Mouse (Mus musculus) adrenal gland, adult 2 months (tissue): ENCODE data around the gene Ppt2. TPM values are rescaled to one million over a fixed set of nuclear protein-coding genes. Genes with fewer than 3 reads are reported as not detected.

Source experiments
- DNase-seq: peaks from one replicate; pipeline ENCODE4 v3.0.0; 2021
- polyA plus RNA-seq: library from polyadenylated mRNA; depleted of rRNA; stranded (reverse); fragments of >200 nt; gene quantifications from 2 replicates; pipeline ENCODE4 v1.2.3, GENCODE M21; 2012
- total RNA-seq, 2 experiments: library from RNA; stranded (reverse); gene quantifications; 2 replicates each; pipeline ENCODE4 v1.2.3; 2021

The Ppt2 gene
- total and polyA plus RNA-seq, 3 experiments, result 58.3 to 102 (median 70.7) TPM

- DNase-seq, result no peak
These were observed 28.4 kb upstream of the Ppt2 start for GRCm38 (mm10) chr17:34656666-34657065.

GRCm38 (mm10) chr17:34655581-34655991 is 27.3 kb upstream of the Ppt2 start:
- DNase-seq, result peak; percentile 93

- peak; percentile 85 for DNase-seq
These were observed 26.9 kb upstream of the Ppt2 start for GRCm38 (mm10) chr17:34655160-34655559.

GRCm38 (mm10) chr17:34654392-34654791 is 26.1 kb upstream of the Ppt2 start:
- no peak for DNase-seq

GRCm38 (mm10) chr17:34653746-34654285 is 25.5 kb upstream of the Ppt2 start:
- peak; percentile 61 for DNase-seq

GRCm38 (mm10) chr17:34652985-34653384 is 24.7 kb upstream of the Ppt2 start:
- no peak for DNase-seq

- no peak for DNase-seq
These were observed 24.2 kb upstream of the Ppt2 start for GRCm38 (mm10) chr17:34652546-34652945.

GRCm38 (mm10) chr17:34651507-34652221 is 23.4 kb upstream of the Ppt2 start:
- peak; percentile 64 for DNase-seq

GRCm38 (mm10) chr17:34650781-34651180 is 22.5 kb upstream of the Ppt2 start:
- DNase-seq, result no peak

GRCm38 (mm10) chr17:34649106-34649864 is 21.0 kb upstream of the Ppt2 start:
- DNase-seq, result no peak

- no peak for DNase-seq
These were observed 20.0 kb upstream of the Ppt2 start for GRCm38 (mm10) chr17:34648141-34648890.

GRCm38 (mm10) chr17:34646906-34647787 is 18.8 kb upstream of the Ppt2 start, which contains the start of gene Atf6b:
Gene Atf6b (plus strand): TSS chr17:34647146.
- DNase-seq, result peak; percentile 97

GRCm38 (mm10) chr17:34645831-34646511 is 17.7 kb upstream of the Ppt2 start:
- DNase-seq, result peak; percentile 15

- DNase-seq, result no peak
These were observed 17.0 kb upstream of the Ppt2 start for GRCm38 (mm10) chr17:34645256-34645829.

- peak; percentile 96 for DNase-seq
These were observed 16.3 kb upstream of the Ppt2 start, which contains the start of gene Fkbpl for GRCm38 (mm10) chr17:34644608-34645007. Gene Fkbpl (plus strand): TSS chr17:34644764.

- DNase-seq, result no peak
These were observed 15.6 kb upstream of the Ppt2 start for GRCm38 (mm10) chr17:34643944-34644343.

GRCm38 (mm10) chr17:34643379-34643778 is 15.1 kb upstream of the Ppt2 start:
- no peak for DNase-seq

- DNase-seq, result no peak
These were observed 13.6 kb upstream of the Ppt2 start for GRCm38 (mm10) chr17:34641945-34642344.

- DNase-seq, result peak; percentile 43
These were observed 12.7 kb upstream of the Ppt2 start for GRCm38 (mm10) chr17:34640778-34641601.
